ENCODE assay signal across 8 mouse cellular contexts in the genomic region with DNA sequence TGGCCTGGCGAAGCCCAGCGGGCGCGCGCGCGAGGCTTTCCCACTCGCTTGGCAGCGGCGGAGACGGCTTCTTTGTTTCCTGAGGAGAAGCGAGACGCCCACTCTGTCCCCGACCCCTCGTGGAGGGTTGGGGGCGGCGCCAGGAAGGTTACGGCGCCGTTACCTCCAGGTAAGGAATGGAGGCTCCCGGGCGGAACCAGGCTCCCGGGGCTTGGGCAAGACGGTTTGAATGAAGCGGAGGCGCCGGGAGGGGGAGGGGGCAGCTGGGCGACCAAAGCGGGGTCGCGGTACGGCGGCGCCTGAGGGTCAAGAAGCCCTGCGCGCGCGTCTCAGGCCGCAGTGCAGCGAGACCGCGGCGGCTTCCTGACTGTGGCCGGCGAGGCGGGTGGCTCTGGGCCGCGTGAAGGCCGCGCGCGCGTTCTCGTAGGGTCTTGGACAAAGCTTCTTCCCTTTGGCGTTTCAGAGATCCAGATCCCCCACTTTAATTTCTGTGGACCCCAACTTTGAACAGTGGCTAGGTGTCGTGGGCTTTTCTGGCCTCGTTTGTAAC. TPM values are rescaled to one million over a fixed set of nuclear protein-coding genes. Genes with fewer than 3 reads are reported as not detected.
DNase-seq lines count a peak whose midpoint lies in the region; ATAC-seq lines count a peak whose summit lies in the region.

No protein-coding gene starts in this region.

- peak overlapping the region; percentile 88 for H3K4me3 ChIP-seq in intestine, embryonic 16.5 days (ENCODE audit: low read length)

- H3K27me3 ChIP-seq in intestine, embryonic 16.5 days (replicated peaks; ENCODE audit: control insufficient read depth, insufficient read depth, low read length): no peaks in the 10 kb centered on the region

- peak overlapping the region; percentile 94 for H3K9ac ChIP-seq in intestine, embryonic 16.5 days (ENCODE audit: low read depth, low read length)

- no peaks in the 10 kb centered on the region for H3K9me3 ChIP-seq in intestine, embryonic 16.5 days (ENCODE audit: control insufficient read depth, low read length)

- intact Hi-C loops in gastrocnemius, postnatal 36 days (cut with DNase I): no loop called here
- intact Hi-C loops in left cerebral cortex, postnatal 25 days (cut with DNase I): loop anchor here (5.0 kb wide), 1 partner anchor 301 kb away; a partner anchor contains a TSS

- H3K4me1 ChIP-seq in intestine, embryonic 16.5 days (ENCODE audit: control insufficient read depth, insufficient read depth, low read length): peaks cover 7% of the 10 kb centered on the region; the same call in 1 of the 2 replicates

- peak overlapping the region; percentile 97 for H3K27ac ChIP-seq in intestine, embryonic 16.5 days (ENCODE audit: low read length)

- peak; percentile 93 for DNase-seq in adrenal gland, adult 2 months
- DNase-seq in embryo, embryonic 11 days: peak; percentile 95
- DNase-seq in gastrocnemius, postnatal 36 days: peak; percentile 86 to 87
- DNase-seq in left cerebral cortex, postnatal 25 days (ENCODE audit: low spot score in 2 of 2): peak; percentile 81 to 87
- DNase-seq in right cerebral cortex, postnatal 25 days: peak; percentile 82
- peak; percentile 93 for DNase-seq in yolk sac, embryonic 10.5 days (ENCODE audit: low spot score)

- no peaks in the 10 kb centered on the region for H3K36me3 ChIP-seq in intestine, embryonic 16.5 days (ENCODE audit: control insufficient read depth, insufficient read depth, low read length)

- ATAC-seq in intestine, embryonic 16.5 days: peak; percentile 75
- ATAC-seq in megakaryocyte-erythroid progenitor cell, adult 5-6 weeks (replicated peaks; ENCODE audit: low FRiP score, low TSS enrichment, poor library complexity, severe bottlenecking): peak; percentile 40

- under 1% methylated on average over 56 of the region's 57 CpGs for whole genome bisulfite sequencing in intestine, embryonic 16.5 days

- peak overlapping the region; percentile 71 for H3K4me2 ChIP-seq in intestine, embryonic 16.5 days (ENCODE audit: low read depth, low read length)

RNA-seq across cellular contexts. Expression of a gene that starts 0.3 kb away (rescaled TPM):
- total RNA-seq in adrenal gland, adult 2 months (2021): 10 to 100 TPM; 72.3 to 88.2 TPM
- polyA plus RNA-seq in adrenal gland, adult 2 months (2012; rRNA removed): 47.1 and 62.0 TPM in 2 replicates
- 10 to 100 TPM; 38.6 to 40.3 TPM for total RNA-seq in gastrocnemius, postnatal 36 days (2021)
- polyA plus RNA-seq in intestine, embryonic 16.5 days (2015; fragmentation: Nextera tagmentation; extraction: Ambion mirVana): 59.5 and 61.2 TPM in 2 replicates
- total RNA-seq in left cerebral cortex, postnatal 25 days (2021): 100 to 1,000 TPM; 117 to 118 TPM
- 96.0 and 106 TPM in 2 replicates for total RNA-seq in megakaryocyte-erythroid progenitor cell, adult 5-6 weeks (2014; fragmentation: Nextera tagmentation)
- 55.3 and 82.3 TPM in 2 replicates for total RNA-seq in megakaryocyte-erythroid progenitor cell, adult 5-6 weeks (2017)

RNA-seq across cellular contexts. Expression of a gene that starts 23.7 kb away (rescaled TPM):
- 10 to 100 TPM; 26.5 to 36.1 TPM for total RNA-seq in adrenal gland, adult 2 months (2021)
- 58.5 and 67.4 TPM in 2 replicates for polyA plus RNA-seq in adrenal gland, adult 2 months (2012; rRNA removed)
- 1 to 10 TPM; 3.7 to 4.6 TPM for total RNA-seq in gastrocnemius, postnatal 36 days (2021)
- 34.0 and 34.7 TPM in 2 replicates for polyA plus RNA-seq in intestine, embryonic 16.5 days (2015; fragmentation: Nextera tagmentation; extraction: Ambion mirVana)
- 10 to 100 TPM; 18.1 to 19.4 TPM for total RNA-seq in left cerebral cortex, postnatal 25 days (2021)
- total RNA-seq in megakaryocyte-erythroid progenitor cell, adult 5-6 weeks (2014; fragmentation: Nextera tagmentation): 3.6 and 5.6 TPM in 2 replicates
- total RNA-seq in megakaryocyte-erythroid progenitor cell, adult 5-6 weeks (2017): 3.1 and 4.9 TPM in 2 replicates

RNA-seq across cellular contexts. Expression of a gene that starts 23.8 kb away (rescaled TPM):
- 10 to 100 TPM; 55.2 to 62.3 TPM for total RNA-seq in adrenal gland, adult 2 months (2021)
- 60.1 and 62.2 TPM in 2 replicates for polyA plus RNA-seq in adrenal gland, adult 2 months (2012; rRNA removed)
- 10 to 100 TPM; 41.8 to 44.7 TPM for total RNA-seq in gastrocnemius, postnatal 36 days (2021)
- 22.0 and 23.5 TPM in 2 replicates for polyA plus RNA-seq in intestine, embryonic 16.5 days (2015; fragmentation: Nextera tagmentation; extraction: Ambion mirVana)
- 10 to 100 TPM; 45.5 to 48.2 TPM for total RNA-seq in left cerebral cortex, postnatal 25 days (2021)
- 27.2 and 30.2 TPM in 2 replicates for total RNA-seq in megakaryocyte-erythroid progenitor cell, adult 5-6 weeks (2014; fragmentation: Nextera tagmentation)
- total RNA-seq in megakaryocyte-erythroid progenitor cell, adult 5-6 weeks (2017): 37.6 and 51.4 TPM in 2 replicates

Comparison
In these comparisons a context has a peak if more than half of its experiments do, and no peak if none do; other contexts are left out.
1. Peak in every context shown above with its lines: DNase-seq, ATAC-seq, H3K4me3 ChIP-seq and H3K27ac ChIP-seq.